Mouse (Mus musculus): ENCODE results near the gene 5330417H12Rik.

DNA sequence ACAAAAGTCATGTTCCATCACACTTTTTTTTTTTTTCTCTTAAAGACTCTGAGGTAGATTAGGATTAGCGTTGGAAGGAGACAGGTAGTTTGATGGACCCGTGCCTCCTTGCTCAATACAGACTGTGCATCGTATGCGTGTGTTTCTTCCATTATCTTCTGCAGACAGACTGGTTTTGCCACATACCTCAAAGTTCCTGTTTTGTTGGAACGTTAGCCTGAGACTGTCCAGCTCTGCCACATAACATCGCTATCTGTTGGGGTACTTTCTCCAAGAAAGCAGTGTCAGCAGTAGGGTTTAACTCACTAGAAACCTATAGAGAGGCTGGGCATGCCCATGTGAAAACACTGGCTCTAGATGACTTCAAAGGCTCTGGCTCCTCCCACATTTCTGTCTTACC, 31.5 kb upstream of the 5330417H12Rik start:
- TF ChIP-seq CTCF (IDR thresholded peaks at IDR 0.05; ENCODE audit: extremely low read depth, insufficient read depth, low read length) (no peak), POLR2A (IDR thresholded peaks at IDR 0.05; ENCODE audit: extremely low read depth, insufficient read depth, low read length) (no peak)
